Mouse (Mus musculus) C2C12 (cell line): ENCODE measurements at regions not wholly inside any gene's neighbourhood (a gene's known extent, or its start where the extent isn't known, plus 50 kb on each side); places are given as distances from the start of the nearest gene placed in this dataset.
"Not testable (repeated sequence)": the region's sequence is repeated elsewhere in the genome, so short reads cannot be mapped to it uniquely, and the experiment has no call there.

Experiments used
- H3K27me3 ChIP-seq: one replicate; pipeline ENCODE4 v1.6.1; 2011; ENCODE audit not compliant: control insufficient read depth, insufficient read depth, insufficient read length
- H3K36me3 ChIP-seq: one replicate; pipeline ENCODE4 v1.6.1; 2011; ENCODE audit not compliant: control insufficient read depth, insufficient read depth
- H3K4me3 ChIP-seq: one replicate; pipeline ENCODE4 v1.5.1; 2011; ENCODE audit warnings: mild to moderate bottlenecking, control low read depth; ENCODE audit not compliant: poor library complexity, insufficient read depth, severe bottlenecking
- H3K79me2 ChIP-seq: one replicate; pipeline ENCODE4 v1.6.1; 2011; ENCODE audit not compliant: control insufficient read depth, insufficient read depth
- H3K79me3 ChIP-seq: one replicate; pipeline ENCODE4 v1.6.1; 2011; ENCODE audit warnings: low read depth, control low read depth
- H3ac ChIP-seq: one replicate; pipeline ENCODE3; 2011; ENCODE audit warnings: low read depth; ENCODE audit not compliant: control insufficient read depth, insufficient read length
- CEBPB ChIP-seq: IDR thresholded peaks from one replicate; pipeline ENCODE4 v1.6.1; 2011; ENCODE audit warnings: low read depth, mild to moderate bottlenecking, control low read depth, moderate library complexity
- CTCF ChIP-seq: IDR thresholded peaks from one replicate; pipeline ENCODE4 v1.5.1; 2011; ENCODE audit not compliant: control insufficient read depth, insufficient read depth, insufficient read length
- FOSL1 ChIP-seq: IDR thresholded peaks from one replicate; pipeline ENCODE4 v1.8.0; 2011; ENCODE audit warnings: mild to moderate bottlenecking, low read length; ENCODE audit not compliant: poor library complexity, insufficient read depth, severe bottlenecking
- MAX ChIP-seq: IDR thresholded peaks from one replicate; pipeline ENCODE4 v1.6.1; 2011; ENCODE audit warnings: mild to moderate bottlenecking, control low read depth
- MYOD1 ChIP-seq: IDR thresholded peaks from one replicate; pipeline ENCODE4 v1.6.1; 2011; ENCODE audit warnings: low read depth; ENCODE audit not compliant: control insufficient read depth, insufficient read length
- MYOG ChIP-seq: IDR thresholded peaks from one replicate; pipeline ENCODE4 v1.6.1; 2011; ENCODE audit not compliant: control insufficient read depth, insufficient read length; ENCODE audit errors: extremely low read depth
- USF1 ChIP-seq: IDR thresholded peaks from one replicate; pipeline ENCODE4 v1.6.1; 2011; ENCODE audit warnings: low read depth, mild to moderate bottlenecking, control low read depth, moderate library complexity

- H3K36me3 ChIP-seq: no peaks in the 10 kb centered on the region
- TF ChIP-seq MAX (no peak), MYOD1 (peak; percentile 37), FOSL1 (peak; percentile 40), CEBPB (no peak)
- no peaks in the 10 kb centered on the region for H3K27me3 ChIP-seq
- no peaks in the 10 kb centered on the region for H3K79me2 ChIP-seq
- H3K79me3 ChIP-seq: no peaks in the 10 kb centered on the region
- H3ac ChIP-seq: no peak overlapping the region
- no peak overlapping the region for H3K4me3 ChIP-seq
Measured at GRCm38 (mm10) chr13:50958051-50958883, 142.4 kb upstream of the Spin1 start.

DNA sequence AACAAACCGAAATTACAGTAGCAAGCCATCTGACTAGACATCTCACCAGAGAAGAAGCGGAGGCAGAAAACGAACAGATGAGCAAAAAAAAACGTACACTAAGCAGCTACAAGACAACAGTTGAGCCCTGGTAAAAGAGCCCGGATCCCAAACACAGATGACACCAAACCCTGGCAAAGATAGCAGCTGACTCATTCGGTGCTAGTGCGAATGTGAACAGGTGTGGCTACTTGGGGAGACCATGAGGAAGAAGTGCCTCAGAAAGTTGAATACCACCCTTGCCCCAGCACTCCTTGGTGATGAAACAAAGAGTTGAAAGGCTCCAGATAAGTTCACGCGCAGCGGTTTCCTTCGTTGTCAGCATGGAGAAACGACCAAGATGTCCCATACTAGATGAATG is 139.8 kb upstream of the Spin1 start:
- H3K79me2 ChIP-seq: no peaks in the 10 kb centered on the region
- H3K79me3 ChIP-seq: no peaks in the 10 kb centered on the region
- TF ChIP-seq MYOD1 (peak; percentile 86), USF1 (no peak)
- no peaks in the 10 kb centered on the region for H3K36me3 ChIP-seq
- no peak overlapping the region for H3ac ChIP-seq
- H3K27me3 ChIP-seq: no peaks in the 10 kb centered on the region
- no peak overlapping the region for H3K4me3 ChIP-seq

- no peaks in the 10 kb centered on the region for H3K79me3 ChIP-seq
Measured at GRCm38 (mm10) chr13:50964070-50964469, 136.6 kb upstream of the Spin1 start.

DNA sequence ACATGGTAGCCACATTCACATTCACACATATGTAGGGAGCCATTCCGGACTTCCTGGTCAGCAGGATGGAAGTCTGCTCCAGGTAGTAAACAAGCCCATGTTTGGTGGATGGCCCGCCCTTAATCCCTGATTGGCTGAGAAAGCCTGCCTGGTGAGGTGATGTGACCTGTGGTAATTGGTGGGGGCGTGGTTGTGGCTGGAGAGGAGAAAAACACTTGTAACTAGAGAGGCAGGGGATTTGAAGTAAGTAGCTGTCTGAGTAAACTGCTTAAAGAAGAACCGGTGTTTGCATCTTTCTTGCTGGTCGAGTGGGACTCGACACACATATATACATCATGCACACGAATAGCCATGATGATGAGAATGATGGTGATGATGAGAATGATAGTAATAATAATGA is 135.6 kb upstream of the Spin1 start:
- not testable (repeated sequence) for H3K79me3 ChIP-seq, H3K36me3 ChIP-seq, H3ac ChIP-seq, H3K4me3 ChIP-seq, H3K27me3 ChIP-seq, H3K79me2 ChIP-seq

More at GRCm38 (mm10) chr13:50964070-50964469, 136.6 kb upstream of the Spin1 start:
- no peak for TF ChIP-seq MYOD1
- TF ChIP-seq MYOG: no peak
- Histone ChIP-seq H3K79me2 (no peaks in the 10 kb centered on the region), H3ac (no peak overlapping the region), H3K36me3 (no peaks in the 10 kb centered on the region), H3K4me3 (no peak overlapping the region), H3K27me3 (no peaks in the 10 kb centered on the region)

DNA sequence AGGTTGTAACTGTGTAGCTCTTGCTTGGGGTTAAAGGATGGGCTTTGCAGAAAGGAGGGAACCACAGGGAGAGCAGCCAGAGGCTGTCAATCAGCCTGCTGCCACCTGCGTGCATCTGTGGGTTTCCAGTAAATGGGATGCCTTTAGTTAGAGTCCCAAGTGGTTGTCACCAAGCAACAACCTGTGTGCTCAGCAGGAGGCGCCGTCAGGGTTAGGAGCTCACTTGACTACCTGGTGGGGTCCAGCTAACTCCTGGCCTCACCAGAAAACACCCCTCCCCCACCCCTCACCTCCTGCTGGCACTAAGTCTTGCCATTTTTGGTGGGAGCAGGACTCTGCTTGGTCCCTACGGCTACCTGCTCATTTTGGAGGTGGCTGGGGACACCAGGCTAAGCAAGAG is 135.0 kb upstream of the Spin1 start:
- Histone ChIP-seq H3K36me3 (no peaks in the 10 kb centered on the region), H3K79me2 (no peaks in the 10 kb centered on the region), H3K4me3 (no peak overlapping the region), H3K79me3 (no peaks in the 10 kb centered on the region), H3K27me3 (no peaks in the 10 kb centered on the region), H3ac (no peak overlapping the region)
- TF ChIP-seq FOSL1: no peak
- TF ChIP-seq CEBPB: no peak
- no peak for TF ChIP-seq MYOG
- no peak for TF ChIP-seq USF1
- no peak for TF ChIP-seq MAX
- TF ChIP-seq MYOD1: no peak
- TF ChIP-seq CTCF: no peak

GRCm38 (mm10) chr13:50966826-50967225 is 133.9 kb upstream of the Spin1 start:
- no peak overlapping the region for H3ac ChIP-seq

DNA sequence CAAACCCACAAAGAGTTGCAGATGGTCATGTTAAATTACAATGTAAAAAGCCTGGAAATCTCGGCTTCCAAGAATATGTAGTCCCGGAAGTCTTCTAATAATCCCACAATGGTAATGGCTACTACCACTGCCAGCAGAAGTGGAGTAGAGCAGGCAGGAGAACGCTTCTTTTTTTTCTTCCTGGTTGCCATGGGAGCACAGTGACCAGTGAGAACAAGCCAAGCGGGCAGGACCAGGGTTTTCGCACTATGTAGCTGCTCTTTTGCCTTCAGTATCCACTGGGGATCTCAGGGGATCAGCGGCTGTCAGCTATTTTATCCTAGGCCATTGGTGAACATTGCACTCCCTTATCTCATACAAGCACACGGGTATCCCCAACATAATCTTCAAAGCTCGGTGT is 127.3 kb upstream of the Spin1 start:
- Histone ChIP-seq H3ac (no peak overlapping the region), H3K36me3 (no peaks in the 10 kb centered on the region), H3K79me2 (no peaks in the 10 kb centered on the region), H3K4me3 (no peak overlapping the region), H3K79me3 (no peaks in the 10 kb centered on the region), H3K27me3 (no peaks in the 10 kb centered on the region)
- TF ChIP-seq MYOD1: no peak
- TF ChIP-seq MYOG: no peak
- TF ChIP-seq USF1: no peak
- no peak for TF ChIP-seq CTCF
- no peak for TF ChIP-seq FOSL1
- TF ChIP-seq MAX: no peak
- TF ChIP-seq CEBPB: no peak

More at GRCm38 (mm10) chr13:50966826-50967225, 133.9 kb upstream of the Spin1 start:
- H3K36me3 ChIP-seq: no peaks in the 10 kb centered on the region
- no peaks in the 10 kb centered on the region for H3K79me3 ChIP-seq
- H3K27me3 ChIP-seq: no peaks in the 10 kb centered on the region
- H3K4me3 ChIP-seq: no peak overlapping the region
- TF ChIP-seq MYOD1: no peak
- no peaks in the 10 kb centered on the region for H3K79me2 ChIP-seq
